Mouse (Mus musculus): ENCODE data around the gene Lipo3. TPM values are rescaled to one million over a fixed set of nuclear protein-coding genes. Genes with fewer than 3 reads are reported as not detected.

The Lipo3 gene
- polyA plus RNA-seq, 1 experiment: 4.1 TPM

- Histone ChIP-seq H3K27me3 (ENCODE audit: control insufficient read depth, insufficient read depth, low read length) (no peaks in the 10 kb centered on the region), H3K27ac (ENCODE audit: control insufficient read depth, insufficient read depth, low read length) (no peak within 1 kb of the TSS), H3K36me3 (ENCODE audit: control insufficient read depth, insufficient read depth, low read length) (no peaks in the 10 kb centered on the region), H3K4me3 (ENCODE audit: control insufficient read depth, insufficient read depth, low read length) (no peak within 1 kb of the TSS), H3K4me1 (replicated peaks; ENCODE audit: control insufficient read depth, insufficient read depth, low read length) (no peaks in the 10 kb centered on the region)
- TF ChIP-seq POLR2A (IDR thresholded peaks at IDR 0.05; ENCODE audit: control insufficient read depth, extremely low read depth, insufficient read depth, low read length, poor library complexity) (no peak), CTCF (IDR thresholded peaks at IDR 0.05; ENCODE audit: borderline replicate concordance, control insufficient read depth, extremely low read depth, insufficient read depth, low read length, poor library complexity) (no peak)
- DNase-seq: no peak
Measured at GRCm38 (mm10) chr19:33517680-33518079, 244.1 kb downstream of the Lipo3 start, which contains the start of gene Lipo4. Gene Lipo4 (minus strand): TSS chr19:33517780.

Other genes with a start within 250 kb of the Lipo3 start
- not detected in 2 replicates for gene Lipo4, start 244.2 kb downstream of the Lipo3 start, polyA plus RNA-seq (2012; rRNA removed)
- gene Gm8978, start 136.7 kb downstream of the Lipo3 start, polyA plus RNA-seq (2012; rRNA removed): not detected in 2 replicates
- not detected in 2 replicates for gene Lipo2, start 10.6 kb downstream of the Lipo3 start, polyA plus RNA-seq (2012; rRNA removed)
- gene Lipo1, start 25.5 kb upstream of the Lipo3 start, polyA plus RNA-seq (2012; rRNA removed): not detected in 2 replicates
- gene Lipf, start 199.2 kb upstream of the Lipo3 start, polyA plus RNA-seq (2012; rRNA removed): 0.22 TPM in 1 of 2 replicates, not detected in the other
- gene Lipk, start 246.3 kb upstream of the Lipo3 start, polyA plus RNA-seq (2012; rRNA removed): 0.11 and 0.22 TPM in 2 replicates

Measured in thymus, adult 2 months (tissue).